Mouse (Mus musculus) olfactory bulb, adult 2 months (tissue): ENCODE results near the gene Clk2. TPM values are rescaled to one million over a fixed set of nuclear protein-coding genes. Genes with fewer than 3 reads are reported as not detected.
A peak's percentile ranks its signal among the peaks of the same experiment; 100 is the strongest.
"Not testable (repeated sequence)": the region's sequence is repeated elsewhere in the genome, so short reads cannot be mapped to it uniquely, and the experiment has no call there.

Experiments used
- H3K27ac ChIP-seq: fragments of 200-500 bp; 2 replicates; pipeline ENCODE4 v1.5.1; 2012; ENCODE audit warnings: low read depth, low read length; ENCODE audit not compliant: insufficient read depth
- H3K4me1 ChIP-seq: fragments of 200-500 bp; 2 replicates; pipeline ENCODE4 v1.6.1; 2012; ENCODE audit warnings: low read length; ENCODE audit not compliant: control insufficient read depth, insufficient read depth
- H3K4me3 ChIP-seq: fragments of 200-500 bp; 2 replicates; pipeline ENCODE4 v1.5.1; 2012; ENCODE audit warnings: mild to moderate bottlenecking, low read depth, low read length, moderate library complexity; ENCODE audit not compliant: insufficient read depth
- CTCF ChIP-seq: fragments of 200-500 bp; IDR thresholded peaks from 2 replicates; pipeline ENCODE4 v1.5.1; 2012; ENCODE audit warnings: low read depth, mild to moderate bottlenecking, low read length, moderate library complexity; ENCODE audit not compliant: insufficient read depth
- POLR2A ChIP-seq: fragments of 200-500 bp; IDR thresholded peaks from 2 replicates; pipeline ENCODE4 v1.6.1; 2012; ENCODE audit warnings: mild to moderate bottlenecking, low read depth, low read length, moderate library complexity; ENCODE audit not compliant: insufficient read depth
- WGBS: fragments of 180-500 bp; shearing (Covaris S2); methylation state at CpG from one replicate; pipeline ENCODE4 v1.1.7; 2018; 5-methylcytosine and 5-hydroxymethylcytosine counted together
- polyA plus RNA-seq: library from polyadenylated mRNA; stranded (reverse); fragments of >200 nt; gene quantifications from 2 replicates; pipeline ENCODE4 v1.2.4, GENCODE M21; 2012; ENCODE audit warnings: low replicate concordance; ENCODE audit not compliant: missing spikeins, insufficient read depth, insufficient read length

Clk2 gene
- polyA plus RNA-seq, 1 experiment = not detected

DNA sequence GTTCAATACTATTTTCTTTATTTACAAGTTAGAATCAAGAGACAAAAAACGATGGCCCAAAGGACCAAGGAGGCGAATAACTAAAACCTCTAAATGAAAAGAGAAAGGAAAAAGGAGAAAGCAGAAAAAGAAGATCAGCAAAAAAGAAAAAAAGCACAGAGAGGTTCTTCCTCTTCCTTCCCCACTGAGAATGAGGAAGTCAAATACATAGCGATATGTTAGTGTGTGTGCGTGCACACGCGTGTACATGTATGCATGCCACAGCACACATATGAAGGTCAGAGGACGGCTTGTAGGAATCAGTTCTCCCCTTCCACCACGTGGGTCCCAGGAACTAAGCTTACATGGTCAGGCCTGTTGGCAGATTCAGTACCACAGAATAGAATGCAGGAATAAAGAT lies 7.6 kb upstream of the Clk2 start:
- TF ChIP-seq CTCF (no peak), POLR2A (no peak)
- peaks cover 15% of the 10 kb centered on the region for H3K4me1 ChIP-seq
- 90% methylated on average over 8 of the region's 8 CpGs for WGBS
- no peak overlapping the region for H3K27ac ChIP-seq
- H3K4me3 ChIP-seq = no peak overlapping the region

- H3K4me3 ChIP-seq = peak overlapping the region; percentile 88
- TF ChIP-seq POLR2A (0 out of 2 replicates have a peak, but pooled peaks have one; percentile 23), CTCF (no peak)
- peaks cover 10% of the 10 kb centered on the region for H3K4me1 ChIP-seq
- H3K27ac ChIP-seq = peak overlapping the region; percentile 95
- WGBS = 13% methylated on average over 7 of the region's 7 CpGs
Observed at GRCm38 (mm10) chr3:89158651-89159050, 5.9 kb upstream of the Clk2 start.

DNA sequence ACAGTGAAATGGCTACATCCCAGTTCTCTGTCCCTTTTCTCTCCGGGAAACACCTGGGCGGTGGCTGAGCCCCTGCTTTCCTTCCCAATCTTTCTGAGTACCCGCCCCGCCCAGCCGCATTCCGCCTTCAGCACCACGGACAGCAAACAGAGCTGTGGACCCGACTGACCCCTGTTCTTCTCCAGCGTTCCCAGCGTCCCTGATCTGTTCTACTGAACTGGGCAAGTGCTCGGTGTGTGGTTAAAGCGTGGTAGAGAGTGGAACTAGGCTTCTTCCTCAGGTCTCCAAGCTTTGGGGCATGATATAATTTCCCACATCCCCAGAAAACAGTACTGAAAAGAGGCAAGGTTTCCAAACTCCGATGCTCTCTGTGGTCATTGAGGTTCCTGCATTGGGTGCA lies 5.4 kb upstream of the Clk2 start:
- 4% methylated on average over 13 of the region's 13 CpGs for WGBS
- TF ChIP-seq CTCF = no peak
- no peak for TF ChIP-seq POLR2A

GRCm38 (mm10) chr3:89159616-89160344 lies 4.8 kb upstream of the Clk2 start, which contains the start of gene Hcn3:
Hcn3 (minus strand) TSS chr3:89160196.
- TF ChIP-seq POLR2A (peak; percentile 42; the same call in 1 of the 2 replicates), CTCF (peak; percentile 51; the same call in 1 of the 2 replicates)
- Histone ChIP-seq H3K27ac (peak within 1 kb of the TSS; percentile 95), H3K4me3 (peak within 1 kb of the TSS; percentile 88), H3K4me1 (peaks cover 10% of the 10 kb centered on the region)
- under 1% methylated on average over 65 of the region's 66 CpGs for WGBS

More for the DNA sequence above, 5.4 kb upstream of the Clk2 start:
- peak overlapping the region; percentile 88 for H3K4me3 ChIP-seq
- H3K4me1 ChIP-seq = peaks cover 10% of the 10 kb centered on the region
- peak overlapping the region; percentile 95 for H3K27ac ChIP-seq

DNA sequence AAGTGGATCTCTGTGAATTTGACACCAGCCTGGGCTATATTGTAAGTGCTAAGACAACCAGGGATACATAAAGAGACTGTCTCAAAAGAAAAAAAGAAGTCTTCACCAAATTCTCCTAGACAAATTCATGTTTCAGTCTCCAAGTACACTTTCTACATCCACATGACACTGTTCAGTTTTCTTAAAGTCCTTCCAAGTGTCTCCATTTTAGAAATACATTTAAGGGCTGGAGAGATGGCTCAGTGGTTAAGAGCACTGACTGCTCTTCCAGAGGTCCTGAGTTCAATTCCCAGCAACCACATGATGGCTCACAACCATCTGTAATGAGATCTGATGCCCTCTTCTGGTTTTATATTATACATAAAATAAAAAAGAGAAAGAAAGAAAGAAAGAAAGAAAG lies 3.4 kb upstream of the Clk2 start:
- H3K27ac ChIP-seq, H3K4me3 ChIP-seq: not testable (repeated sequence)
- peaks cover 13% of the 10 kb centered on the region for H3K4me1 ChIP-seq

DNA sequence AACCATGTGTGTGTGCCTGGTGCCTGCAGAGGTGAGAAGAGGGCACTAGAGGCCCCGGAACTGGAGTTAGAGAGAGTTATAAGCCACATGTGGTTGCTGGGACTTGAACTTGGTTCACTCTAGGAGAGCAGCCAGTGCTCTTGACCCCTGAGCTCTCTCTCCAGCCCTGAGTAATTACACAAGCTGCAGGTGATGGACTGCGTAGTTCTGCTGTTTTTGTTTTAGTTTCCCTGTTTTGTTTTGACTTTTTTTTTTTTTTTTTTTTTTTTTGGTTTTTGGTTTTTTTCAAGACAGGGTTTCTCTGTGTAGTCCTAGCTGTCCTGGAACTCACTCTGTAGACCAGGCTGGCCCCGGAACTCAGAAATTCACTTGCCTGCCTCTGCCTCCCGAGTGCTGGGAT lies 2.8 kb upstream of the Clk2 start:
- no peak overlapping the region for H3K4me3 ChIP-seq
- no peak for TF ChIP-seq POLR2A
- TF ChIP-seq CTCF = no peak

GRCm38 (mm10) chr3:89163123-89163522 lies 1.5 kb upstream of the Clk2 start:
- TF ChIP-seq POLR2A (no peak), CTCF (no peak)
- Histone ChIP-seq H3K4me3 (no peak overlapping the region), H3K4me1 (peaks cover 16% of the 10 kb centered on the region), H3K27ac (no peak overlapping the region)
- 76% methylated on average over 1 of the region's 1 CpGs for WGBS

More for the DNA sequence above, 2.8 kb upstream of the Clk2 start:
- 78% methylated on average over 4 of the region's 4 CpGs for WGBS
- no peak overlapping the region for H3K27ac ChIP-seq
- H3K4me1 ChIP-seq = peaks cover 13% of the 10 kb centered on the region

GRCm38 (mm10) chr3:89163643-89164245 lies 851 bp upstream of the Clk2 start:
- Histone ChIP-seq H3K4me3 (no peak overlapping the region), H3K4me1 (peaks cover 12% of the 10 kb centered on the region; the same call in 1 of the 2 replicates), H3K27ac (no peak overlapping the region)
- TF ChIP-seq CTCF = no peak
- no peak for TF ChIP-seq POLR2A
- WGBS = 61% methylated on average over 5 of the region's 5 CpGs

GRCm38 (mm10) chr3:89165268-89165870 lies 774 bp downstream of the Clk2 start:
- no peak for TF ChIP-seq POLR2A
- no peak for TF ChIP-seq CTCF
- H3K27ac ChIP-seq = peak overlapping the region; percentile 9; the same call in 1 of the 2 replicates
- peaks cover 6% of the 10 kb centered on the region; the same call in 1 of the 2 replicates for H3K4me1 ChIP-seq
- WGBS = 20% methylated on average over 12 of the region's 12 CpGs
- peak overlapping the region; percentile 96 for H3K4me3 ChIP-seq
